Mouse (Mus musculus) liver, embryonic 15.5 days (tissue): ENCODE results near the gene Ccdc65. TPM values are rescaled to one million over a fixed set of nuclear protein-coding genes. Genes with fewer than 3 reads are reported as not detected.
"Not testable (repeated sequence)": the region's sequence is repeated elsewhere in the genome, so short reads cannot be mapped to it uniquely, and the experiment has no call there.

ENCODE experiments used
- ATAC-seq: fragments of 200-750 bp; cut with Nextera tagmentation; 2 replicates; pipeline ENCODE4 v1.8.0; 2017; ENCODE audit warnings: moderate number of reproducible peaks, mild to moderate bottlenecking, moderate library complexity; ENCODE audit not compliant: insufficient read depth
- H3K27ac ChIP-seq: fragments of 300-500 bp; sonication (generic); replicated peaks from 2 replicates; pipeline ENCODE4 v1.5.1; 2015; ENCODE audit warnings: mild to moderate bottlenecking, inconsistent platforms
- H3K27me3 ChIP-seq: fragments of 300-500 bp; sonication (generic); 2 replicates; pipeline ENCODE4 v1.6.1; 2015; ENCODE audit warnings: mild to moderate bottlenecking, inconsistent platforms
- H3K36me3 ChIP-seq: fragments of 300-500 bp; sonication (generic); replicated peaks from 2 replicates; pipeline ENCODE4 v1.6.1; 2015; ENCODE audit warnings: moderate library complexity, mild to moderate bottlenecking, inconsistent platforms
- H3K4me1 ChIP-seq: fragments of 300-500 bp; sonication (generic); replicated peaks from 2 replicates; pipeline ENCODE4 v1.6.1; 2015; ENCODE audit warnings: inconsistent platforms
- H3K4me2 ChIP-seq: fragments of 300-500 bp; sonication (generic); 2 replicates; pipeline ENCODE4 v1.6.1; 2015; ENCODE audit warnings: moderate library complexity, mild to moderate bottlenecking, inconsistent platforms
- H3K4me3 ChIP-seq: fragments of 300-500 bp; sonication (generic); replicated peaks from 2 replicates; pipeline ENCODE4 v1.5.1; 2015; ENCODE audit warnings: mild to moderate bottlenecking, inconsistent platforms
- H3K9ac ChIP-seq: fragments of 300-500 bp; sonication (generic); 2 replicates; pipeline ENCODE4 v1.6.1; 2015; ENCODE audit warnings: moderate library complexity, mild to moderate bottlenecking, inconsistent platforms
- H3K9me3 ChIP-seq: fragments of 300-500 bp; sonication (generic); replicated peaks from 2 replicates; pipeline ENCODE4 v1.6.1; 2016; ENCODE audit warnings: inconsistent platforms
- WGBS: fragments of 180-500 bp; shearing (Covaris S2); methylation state at CpG from one replicate; pipeline ENCODE4 v1.1.7; 2015; ENCODE audit warnings: mixed read lengths; ENCODE audit not compliant: insufficient replicate concordance; 5-methylcytosine and 5-hydroxymethylcytosine counted together
- polyA plus RNA-seq: library from polyadenylated mRNA; unstranded; fragments of >200 nt; fragmentation: Nextera tagmentation; extraction: Ambion mirVana; gene quantifications from 2 replicates; pipeline ENCODE4 v1.2.1, GENCODE M21; 2015

Gene Ccdc65
- polyA plus RNA-seq, 1 experiment from 2014 or later, result not detected

- WGBS, result 79% methylated on average over 8 of the region's 8 CpGs
Measured at GRCm38 (mm10) chr15:98740219-98740618, 32.2 kb downstream of the Ccdc65 start.

GRCm38 (mm10) chr15:98742766-98743428 lies 34.9 kb downstream of the Ccdc65 start:
- no peak for ATAC-seq
- Histone ChIP-seq H3K4me1 (peaks cover 13% of the 10 kb centered on the region; the same call in 1 of the 2 replicates), H3K27ac (no peak overlapping the region), H3K9ac (no peak overlapping the region), H3K27me3 (no peaks in the 10 kb centered on the region), H3K36me3 (peaks cover 23% of the 10 kb centered on the region), H3K4me3 (no peak overlapping the region), H3K4me2 (no peak overlapping the region), H3K9me3 (no peaks in the 10 kb centered on the region)
- 66% methylated on average over 8 of the region's 8 CpGs for WGBS

More at GRCm38 (mm10) chr15:98740219-98740618, 32.2 kb downstream of the Ccdc65 start:
- no peaks in the 10 kb centered on the region for H3K27me3 ChIP-seq
- no peak overlapping the region for H3K4me3 ChIP-seq
- no peak for ATAC-seq
- H3K36me3 ChIP-seq, result peaks cover 23% of the 10 kb centered on the region
- peaks cover 13% of the 10 kb centered on the region; the same call in 1 of the 2 replicates for H3K4me1 ChIP-seq
- no peak overlapping the region for H3K9ac ChIP-seq
- H3K9me3 ChIP-seq, result no peaks in the 10 kb centered on the region
- H3K27ac ChIP-seq, result no peak overlapping the region
- no peak overlapping the region for H3K4me2 ChIP-seq

- not testable (repeated sequence) for H3K4me1 ChIP-seq, H3K4me3 ChIP-seq, H3K9me3 ChIP-seq, H3K4me2 ChIP-seq, H3K27me3 ChIP-seq, ATAC-seq, H3K27ac ChIP-seq, H3K9ac ChIP-seq
- 70% methylated on average over 3 of the region's 3 CpGs for WGBS
- H3K36me3 ChIP-seq, result peaks cover 23% of the 10 kb centered on the region
Measured at GRCm38 (mm10) chr15:98743863-98744262, 35.9 kb downstream of the Ccdc65 start.

- WGBS, result 63% methylated on average over 10 of the region's 10 CpGs
- Histone ChIP-seq H3K4me1 (0 out of 2 replicates have a peak, but pooled peaks cover 5% of the 10 kb centered on the region), H3K4me3 (no peak overlapping the region), H3K27ac (no peak overlapping the region), H3K9ac (no peak overlapping the region), H3K9me3 (no peaks in the 10 kb centered on the region), H3K4me2 (no peak overlapping the region), H3K27me3 (no peaks in the 10 kb centered on the region), H3K36me3 (peaks cover 2% of the 10 kb centered on the region; the same call in 1 of the 2 replicates)
- ATAC-seq, result no peak
Measured at GRCm38 (mm10) chr15:98746344-98746965, 38.4 kb downstream of the Ccdc65 start.

GRCm38 (mm10) chr15:98747296-98747695 lies 39.3 kb downstream of the Ccdc65 start:
- WGBS, result 61% methylated on average over 6 of the region's 6 CpGs
- Histone ChIP-seq H3K36me3 (no peaks in the 10 kb centered on the region), H3K4me2 (no peak overlapping the region), H3K27ac (no peak overlapping the region), H3K4me1 (0 out of 2 replicates have a peak, but pooled peaks cover 5% of the 10 kb centered on the region), H3K9ac (no peak overlapping the region), H3K9me3 (no peaks in the 10 kb centered on the region), H3K27me3 (no peaks in the 10 kb centered on the region), H3K4me3 (no peak overlapping the region)
- no peak for ATAC-seq

GRCm38 (mm10) chr15:98749093-98749492 lies 41.1 kb downstream of the Ccdc65 start:
- no peak overlapping the region for H3K9ac ChIP-seq
- no peak overlapping the region for H3K4me2 ChIP-seq
- no peak for ATAC-seq
- H3K4me1 ChIP-seq, result peaks cover 18% of the 10 kb centered on the region
- H3K9me3 ChIP-seq, result no peaks in the 10 kb centered on the region
- WGBS, result 71% methylated on average over 2 of the region's 2 CpGs
- H3K27me3 ChIP-seq, result no peaks in the 10 kb centered on the region
- no peak overlapping the region for H3K27ac ChIP-seq
- no peaks in the 10 kb centered on the region for H3K36me3 ChIP-seq
- H3K4me3 ChIP-seq, result no peak overlapping the region

GRCm38 (mm10) chr15:98753021-98753423 lies 45.0 kb downstream of the Ccdc65 start:
- H3K9me3 ChIP-seq, result no peaks in the 10 kb centered on the region
- H3K4me1 ChIP-seq, result peaks cover 17% of the 10 kb centered on the region
- H3K27ac ChIP-seq, result no peak overlapping the region
- no peak overlapping the region for H3K4me3 ChIP-seq
- no peaks in the 10 kb centered on the region for H3K27me3 ChIP-seq
- 41% methylated on average over 8 of the region's 8 CpGs for WGBS
- no peak overlapping the region for H3K9ac ChIP-seq
- no peak overlapping the region for H3K4me2 ChIP-seq
- peak; percentile 79 for ATAC-seq
- H3K36me3 ChIP-seq, result 0 out of 2 replicates have a peak, but pooled peaks cover 4% of the 10 kb centered on the region

- no peak overlapping the region for H3K9ac ChIP-seq
- no peak overlapping the region for H3K27ac ChIP-seq
- no peak overlapping the region for H3K4me2 ChIP-seq
- WGBS, result 52% methylated on average over 2 of the region's 2 CpGs
- H3K36me3 ChIP-seq, result 0 out of 2 replicates have a peak, but pooled peaks cover 11% of the 10 kb centered on the region
- no peak overlapping the region for H3K4me3 ChIP-seq
- peaks cover 17% of the 10 kb centered on the region for H3K4me1 ChIP-seq
- no peaks in the 10 kb centered on the region for H3K9me3 ChIP-seq
- ATAC-seq, result no peak
- no peaks in the 10 kb centered on the region for H3K27me3 ChIP-seq
Measured at GRCm38 (mm10) chr15:98754125-98754524, 46.1 kb downstream of the Ccdc65 start.

GRCm38 (mm10) chr15:98762201-98762621 lies 54.2 kb downstream of the Ccdc65 start:
- Histone ChIP-seq H3K27me3 (peaks cover 36% of the 10 kb centered on the region), H3K4me2 (peak overlapping the region; percentile 96), H3K9me3 (no peaks in the 10 kb centered on the region), H3K4me3 (peak overlapping the region; percentile 82), H3K4me1 (peaks cover 30% of the 10 kb centered on the region), H3K27ac (peak overlapping the region; percentile 55; the same call in 1 of the 2 replicates), H3K36me3 (peaks cover 15% of the 10 kb centered on the region; the same call in 1 of the 2 replicates), H3K9ac (peak overlapping the region; percentile 72)
- peak; percentile 63 for ATAC-seq
- 2% methylated on average over 24 of the region's 24 CpGs for WGBS

GRCm38 (mm10) chr15:98762670-98763529 lies 54.9 kb downstream of the Ccdc65 start, which contains the start of gene Arf3:
Arf3 (minus strand) TSS chr15:98763214.
- peak within 1 kb of the TSS; percentile 72 for H3K9ac ChIP-seq
- peaks cover 30% of the 10 kb centered on the region for H3K4me1 ChIP-seq
- ATAC-seq, result peak; percentile 85
- H3K4me3 ChIP-seq, result peak within 1 kb of the TSS; percentile 82
- H3K27me3 ChIP-seq, result peaks cover 38% of the 10 kb centered on the region
- under 1% methylated on average over 76 of the region's 76 CpGs for WGBS
- no peaks in the 10 kb centered on the region for H3K9me3 ChIP-seq
- peaks cover 15% of the 10 kb centered on the region; the same call in 1 of the 2 replicates for H3K36me3 ChIP-seq
- H3K4me2 ChIP-seq, result peak within 1 kb of the TSS; percentile 96
- H3K27ac ChIP-seq, result peak within 1 kb of the TSS; percentile 55; the same call in 1 of the 2 replicates
